Mouse (Mus musculus): Measurements from ENCODE around the gene Trim41. TPM values are rescaled to one million over a fixed set of nuclear protein-coding genes. Genes with fewer than 3 reads are reported as not detected.

The Trim41 gene
- 4.5 and 5.1 TPM in 2 replicates for polyA plus RNA-seq (2016; fragmentation: Nextera tagmentation; extraction: Ambion mirVana)

DNA sequence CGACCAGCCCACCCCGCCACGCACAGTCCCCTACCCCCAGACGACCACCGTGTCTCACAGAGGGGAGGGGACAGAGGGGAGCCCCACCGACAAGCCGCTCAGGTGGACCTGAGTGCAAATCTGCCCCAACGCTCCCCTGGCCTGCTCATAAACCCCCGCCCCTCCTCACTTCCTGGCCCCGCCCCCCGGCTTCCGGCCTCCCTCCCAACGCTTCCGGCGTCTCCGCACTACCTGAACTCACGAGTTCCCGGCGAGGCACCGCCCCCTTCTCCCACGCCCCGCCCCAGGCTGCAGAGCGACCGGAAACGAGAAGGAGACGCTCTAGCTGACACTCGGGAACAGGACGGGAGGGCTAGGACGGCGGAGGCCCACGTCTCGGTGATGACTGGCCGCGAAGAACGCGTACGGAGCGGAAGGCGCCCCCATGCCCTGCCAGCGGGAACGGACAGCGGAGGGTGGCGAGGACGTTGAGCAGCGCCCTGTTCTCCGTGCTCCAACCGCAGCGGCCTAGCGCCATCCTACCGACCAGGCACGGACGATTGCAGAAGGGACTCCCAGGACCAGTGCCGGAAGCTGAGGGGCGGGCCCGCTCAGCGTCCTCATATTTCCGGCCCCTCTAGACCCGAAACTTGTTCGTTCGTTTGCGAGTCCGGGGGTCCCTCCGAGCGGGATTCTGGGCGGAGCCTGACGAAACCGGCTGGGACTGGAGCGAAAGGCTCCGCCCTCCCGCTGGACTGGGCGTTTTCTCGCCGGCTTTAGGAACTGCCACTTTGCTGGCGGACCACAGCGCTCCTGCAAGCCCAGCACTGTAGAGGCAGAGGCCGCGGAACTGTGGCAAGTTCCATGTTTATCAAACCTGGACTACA is at the start of gene Trim41:
Gene Trim41 (minus strand): TSS at position 554 of the 866 bp plus-strand sequence.
- Histone ChIP-seq H3K27ac (peak within 1 kb of the TSS; percentile 95), H3K4me3 (peak within 1 kb of the TSS; percentile 88), H3K36me3 (peaks cover 35% of the 10 kb centered on the region), H3K27me3 (ENCODE audit: insufficient read depth, poor library complexity, severe bottlenecking) (no peaks in the 10 kb centered on the region), H3K4me1 (replicated peaks) (peaks cover 18% of the 10 kb centered on the region), H3K9me3 (no peaks in the 10 kb centered on the region)
- DNase-seq (ENCODE audit: low spot score) = peak; percentile 99
- under 1% methylated on average over 77 of the region's 77 CpGs for WGBS

DNA sequence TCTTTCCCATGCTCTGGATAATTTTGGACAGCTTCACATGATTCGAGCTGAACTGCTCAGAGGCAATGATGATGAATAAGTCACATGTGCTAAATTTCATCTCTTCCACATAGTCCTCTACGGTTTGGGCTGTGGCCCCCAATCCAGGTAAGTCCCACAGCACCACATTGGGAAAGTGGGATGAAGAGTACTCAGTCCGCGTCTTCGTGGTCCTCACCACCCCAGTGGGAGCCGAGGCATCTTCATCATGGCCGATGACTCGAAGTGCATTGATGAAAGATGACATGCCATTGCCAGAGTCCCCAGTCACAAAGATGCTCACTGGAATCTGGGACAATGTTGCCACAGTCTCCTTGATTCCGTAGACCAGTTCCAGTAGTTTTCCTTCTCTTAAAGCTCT is 49.3 kb upstream of the Trim41 start:
- 93% methylated on average over 9 of the region's 9 CpGs for WGBS
- H3K27me3 ChIP-seq (ENCODE audit: insufficient read depth, poor library complexity, severe bottlenecking) = peaks cover 6% of the 10 kb centered on the region; the same call in 1 of the 2 replicates
- no peak for DNase-seq (ENCODE audit: low spot score)

DNA sequence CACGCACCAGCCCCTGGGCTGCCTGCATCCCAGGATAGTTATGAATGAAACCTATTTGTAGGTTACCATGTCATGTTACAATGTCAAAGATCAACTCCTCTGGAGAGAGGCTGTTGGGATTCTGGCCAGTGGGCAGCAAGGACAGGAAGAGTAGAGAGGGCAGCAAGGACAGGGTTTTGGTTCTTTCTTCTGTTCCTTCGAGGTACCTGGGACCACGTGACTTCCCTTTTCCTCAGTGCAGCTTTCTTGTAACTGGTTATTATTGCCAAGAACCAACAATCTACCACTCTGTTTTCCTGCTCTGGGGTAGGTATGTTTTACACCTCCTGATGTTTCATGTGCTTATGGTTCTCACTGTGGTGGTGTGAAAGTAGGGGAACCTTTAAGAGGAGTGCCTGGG is 46.7 kb upstream of the Trim41 start:
- H3K4me1 ChIP-seq (replicated peaks) = no peaks in the 10 kb centered on the region
- H3K36me3 ChIP-seq = no peaks in the 10 kb centered on the region
- no peaks in the 10 kb centered on the region for H3K9me3 ChIP-seq
- no peak for DNase-seq (ENCODE audit: low spot score)
- 90% methylated on average over 3 of the region's 3 CpGs for WGBS
- H3K4me3 ChIP-seq = no peak overlapping the region
- H3K27ac ChIP-seq = no peak overlapping the region
- H3K27me3 ChIP-seq (ENCODE audit: insufficient read depth, poor library complexity, severe bottlenecking) = no peaks in the 10 kb centered on the region; the same call in 1 of the 2 replicates

More for the DNA sequence above, 49.3 kb upstream of the Trim41 start:
- H3K4me1 ChIP-seq (replicated peaks) = peaks cover 9% of the 10 kb centered on the region
- H3K36me3 ChIP-seq = no peaks in the 10 kb centered on the region
- H3K27ac ChIP-seq = no peak overlapping the region
- no peak overlapping the region for H3K4me3 ChIP-seq
- H3K9me3 ChIP-seq = no peaks in the 10 kb centered on the region

DNA sequence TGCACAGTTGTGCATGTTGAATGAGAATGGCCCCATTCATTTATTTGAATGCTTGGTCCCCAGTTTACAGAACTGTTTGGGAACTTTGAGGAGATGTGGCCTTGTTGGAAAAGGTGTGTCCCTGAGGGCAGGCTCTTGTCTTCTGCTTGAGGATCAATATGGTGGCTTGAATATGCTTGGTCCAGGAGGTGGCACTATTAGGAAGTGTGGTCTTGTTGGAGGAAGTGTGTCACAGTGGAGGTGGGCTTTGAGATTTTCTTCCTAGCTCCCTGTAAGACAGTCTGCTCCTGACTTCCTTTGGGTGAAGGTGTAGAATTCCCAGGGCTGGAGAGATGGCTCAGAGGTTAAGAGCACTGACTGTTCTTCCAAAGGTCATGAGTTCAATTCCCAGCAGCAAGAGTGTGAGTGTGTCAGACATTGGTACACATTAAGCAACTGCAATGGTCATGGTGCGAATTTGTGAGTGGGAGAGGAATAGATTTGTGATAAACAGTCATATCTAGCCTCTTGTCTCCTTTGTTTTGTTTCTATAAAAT is 45.7 kb upstream of the Trim41 start:
- no peaks in the 10 kb centered on the region; the same call in 1 of the 2 replicates for H3K27me3 ChIP-seq (ENCODE audit: insufficient read depth, poor library complexity, severe bottlenecking)
- no peak for DNase-seq (ENCODE audit: low spot score)
- H3K9me3 ChIP-seq = no peaks in the 10 kb centered on the region

DNA sequence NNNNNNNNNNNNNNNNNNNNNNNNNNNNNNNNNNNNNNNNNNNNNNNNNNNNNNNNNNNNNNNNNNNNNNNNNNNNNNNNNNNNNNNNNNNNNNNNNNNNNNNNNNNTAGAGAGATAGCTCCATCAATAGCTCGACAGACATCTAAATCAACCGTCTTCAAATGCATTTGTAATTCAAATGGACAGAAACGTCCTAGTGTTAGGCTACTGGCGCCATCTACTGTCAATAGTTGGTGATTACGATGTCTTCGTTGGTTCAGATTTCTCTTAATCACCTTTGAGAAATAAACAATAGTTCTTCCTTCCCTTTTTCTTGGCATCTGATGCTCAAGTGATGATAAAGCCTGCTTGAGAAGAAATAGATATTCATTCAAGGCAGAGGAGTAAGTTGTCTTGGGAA is 41.9 kb upstream of the Trim41 start:
- no peak for DNase-seq (ENCODE audit: low spot score)
- Histone ChIP-seq H3K27me3 (ENCODE audit: insufficient read depth, poor library complexity, severe bottlenecking) (peaks cover 5% of the 10 kb centered on the region; the same call in 1 of the 2 replicates), H3K36me3 (no peaks in the 10 kb centered on the region), H3K27ac (no peak overlapping the region), H3K9me3 (no peaks in the 10 kb centered on the region), H3K4me1 (replicated peaks) (peaks cover 27% of the 10 kb centered on the region), H3K4me3 (peak overlapping the region; percentile 71)
- under 1% methylated on average over 6 of the region's 6 CpGs for WGBS

More for the DNA sequence above, 45.7 kb upstream of the Trim41 start:
- Histone ChIP-seq H3K36me3 (no peaks in the 10 kb centered on the region), H3K27ac (no peak overlapping the region), H3K4me3 (no peak overlapping the region), H3K4me1 (replicated peaks) (peaks cover 10% of the 10 kb centered on the region)
- 81% methylated on average over 1 of the region's 1 CpGs for WGBS

DNA sequence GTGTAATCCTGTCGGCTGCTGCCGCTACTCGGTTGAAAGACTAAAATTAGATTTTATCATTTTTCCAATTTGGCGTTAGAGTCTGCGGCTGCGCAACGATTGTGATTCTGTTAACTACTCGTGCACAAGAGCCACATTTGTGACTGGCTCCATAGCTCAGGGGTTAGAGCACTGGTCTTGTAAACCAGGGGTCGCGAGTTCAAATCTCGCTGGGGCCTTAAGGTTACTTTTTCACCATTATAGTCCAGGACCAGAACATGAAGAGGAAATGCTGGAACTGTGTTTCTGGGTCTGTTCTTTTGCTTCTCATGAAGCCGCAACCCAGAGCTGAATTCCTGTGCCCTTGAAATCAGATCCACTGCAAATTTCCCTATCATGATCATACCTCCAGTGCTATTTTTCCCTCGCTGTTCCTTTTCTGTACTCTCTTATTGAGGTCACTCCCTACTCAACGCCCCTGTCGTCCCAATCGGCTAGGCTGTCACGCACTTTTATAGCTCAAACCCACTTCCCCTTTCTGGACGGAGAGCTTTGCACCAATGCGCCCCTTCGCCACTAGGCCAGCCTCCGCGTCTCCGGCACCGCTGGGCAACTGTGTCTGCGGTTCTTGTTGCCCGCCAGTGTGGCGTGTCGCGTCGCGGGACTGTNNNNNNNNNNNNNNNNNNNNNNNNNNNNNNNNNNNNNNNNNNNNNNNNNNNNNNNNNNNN is 36.5 kb upstream of the Trim41 start:
- DNase-seq (ENCODE audit: low spot score) = peak; percentile 85
- Histone ChIP-seq H3K36me3 (no peaks in the 10 kb centered on the region), H3K27me3 (ENCODE audit: insufficient read depth, poor library complexity, severe bottlenecking) (peaks cover 19% of the 10 kb centered on the region), H3K27ac (no peak overlapping the region; the same call in 1 of the 2 replicates), H3K4me1 (replicated peaks) (peaks cover 39% of the 10 kb centered on the region), H3K4me3 (peak overlapping the region; percentile 71), H3K9me3 (no peaks in the 10 kb centered on the region; the same call in 1 of the 2 replicates)
- under 1% methylated on average over 31 of the region's 31 CpGs for WGBS

DNA sequence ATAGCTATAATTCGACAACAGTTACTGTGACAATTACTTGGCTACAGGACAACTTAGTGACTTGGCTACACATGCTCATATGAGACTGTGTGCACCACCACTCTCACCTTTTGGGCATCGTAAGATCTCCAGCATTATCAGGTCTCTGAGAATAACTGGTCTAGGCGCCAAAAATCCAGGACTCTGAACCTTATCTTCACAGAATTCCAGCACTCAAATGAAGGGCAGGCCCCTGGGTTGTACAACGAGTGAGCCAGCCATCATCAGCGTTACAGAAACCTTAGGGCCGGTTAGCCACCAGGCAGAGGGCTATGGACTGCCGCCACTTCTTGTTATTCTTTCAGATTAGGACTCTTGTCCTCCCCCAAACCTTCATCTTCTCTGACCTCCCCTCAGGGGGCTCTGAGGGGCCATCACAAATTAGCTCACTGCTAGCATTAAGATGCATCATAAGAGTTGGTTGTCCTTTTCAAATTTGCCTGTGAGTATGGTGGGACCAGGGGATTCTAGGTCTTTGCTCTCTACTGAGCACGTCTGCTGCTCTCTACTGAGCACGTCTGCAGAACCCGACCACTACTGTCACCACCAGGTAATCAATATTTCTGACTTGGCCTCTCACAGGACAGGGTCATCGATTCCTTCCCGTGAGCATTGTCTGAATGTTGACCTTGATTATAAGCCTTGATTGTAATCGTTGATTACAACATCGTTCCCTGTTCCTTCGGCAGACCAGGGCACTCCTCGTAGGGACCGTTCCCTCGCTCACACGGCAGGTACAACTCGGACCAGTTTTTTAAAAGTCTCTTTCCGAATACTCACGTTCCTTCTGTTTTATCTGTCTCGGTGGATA is 35.7 kb upstream of the Trim41 start:
- Histone ChIP-seq H3K4me1 (replicated peaks) (peaks cover 31% of the 10 kb centered on the region), H3K27me3 (ENCODE audit: insufficient read depth, poor library complexity, severe bottlenecking) (peaks cover 26% of the 10 kb centered on the region), H3K4me3 (peak overlapping the region; percentile 71), H3K9me3 (no peaks in the 10 kb centered on the region; the same call in 1 of the 2 replicates), H3K27ac (no peak overlapping the region), H3K36me3 (no peaks in the 10 kb centered on the region)
- WGBS = 9% methylated on average over 23 of the region's 23 CpGs
- no peak for DNase-seq (ENCODE audit: low spot score)

DNA sequence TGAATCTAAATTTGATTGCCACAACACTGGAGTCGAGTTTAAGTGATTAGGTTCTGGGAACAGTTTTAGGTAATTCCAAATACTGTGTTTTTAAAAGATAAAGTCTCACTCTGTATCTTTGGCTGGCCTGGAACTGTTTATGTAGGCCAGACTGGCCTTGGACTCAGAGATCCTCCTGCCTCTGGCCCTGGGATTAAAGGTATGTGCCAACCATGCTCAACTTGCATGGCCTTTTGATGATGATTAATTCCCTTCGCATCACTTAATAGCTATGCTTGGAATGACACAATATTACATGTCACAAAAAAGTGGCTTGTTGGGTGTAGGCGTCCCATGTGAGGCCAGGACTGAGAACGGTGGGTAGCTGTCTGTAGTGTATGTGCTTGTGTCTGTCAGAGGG is 35.0 kb upstream of the Trim41 start:
- no peak for DNase-seq (ENCODE audit: low spot score)
- Histone ChIP-seq H3K9me3 (no peaks in the 10 kb centered on the region; the same call in 1 of the 2 replicates), H3K27me3 (ENCODE audit: insufficient read depth, poor library complexity, severe bottlenecking) (peaks cover 26% of the 10 kb centered on the region), H3K27ac (no peak overlapping the region), H3K4me1 (replicated peaks) (peaks cover 29% of the 10 kb centered on the region), H3K36me3 (no peaks in the 10 kb centered on the region), H3K4me3 (peak overlapping the region; percentile 71)
- 79% methylated on average over 4 of the region's 4 CpGs for WGBS

DNA sequence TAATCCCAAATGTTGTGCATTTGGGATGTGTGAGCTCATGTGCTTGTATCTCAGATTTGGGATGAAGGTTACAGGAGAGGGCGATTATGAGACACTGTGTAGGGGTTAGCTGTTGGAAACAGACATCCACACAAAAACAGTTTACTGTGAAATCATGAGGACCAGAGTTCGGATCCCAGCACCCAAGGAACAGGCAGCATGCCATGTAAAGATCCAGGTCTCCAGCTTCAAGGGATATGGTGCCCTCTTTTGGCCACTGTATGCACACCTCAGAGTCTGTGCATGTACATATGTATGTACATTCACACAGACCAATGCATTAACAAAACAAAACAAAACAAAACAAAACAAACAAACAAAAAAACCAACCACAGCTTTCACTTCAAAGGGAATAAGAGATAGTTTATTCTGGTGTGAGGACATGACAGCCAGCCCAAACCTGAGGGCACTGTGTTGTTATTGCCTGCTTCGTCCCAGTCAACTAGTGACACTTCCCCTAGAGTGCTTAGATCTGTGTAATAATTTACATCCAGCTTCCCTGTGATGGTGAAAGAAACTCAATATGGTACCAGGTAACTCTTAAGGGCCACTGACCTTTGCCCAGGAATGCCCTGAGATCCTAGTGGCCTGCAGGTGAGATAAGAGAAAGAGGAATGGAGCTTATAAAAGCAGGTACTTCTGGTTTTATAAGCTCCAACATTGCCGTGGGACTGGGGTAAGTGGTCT is 34.3 kb upstream of the Trim41 start:
- no peaks in the 10 kb centered on the region; the same call in 1 of the 2 replicates for H3K9me3 ChIP-seq
- H3K36me3 ChIP-seq = no peaks in the 10 kb centered on the region
- H3K27ac ChIP-seq = no peak overlapping the region
- no peak for DNase-seq (ENCODE audit: low spot score)
- no peak overlapping the region for H3K4me3 ChIP-seq
- peaks cover 26% of the 10 kb centered on the region for H3K27me3 ChIP-seq (ENCODE audit: insufficient read depth, poor library complexity, severe bottlenecking)
- H3K4me1 ChIP-seq (replicated peaks) = peaks cover 29% of the 10 kb centered on the region
- whole genome bisulfite sequencing = 79% methylated on average over 4 of the region's 4 CpGs

DNA sequence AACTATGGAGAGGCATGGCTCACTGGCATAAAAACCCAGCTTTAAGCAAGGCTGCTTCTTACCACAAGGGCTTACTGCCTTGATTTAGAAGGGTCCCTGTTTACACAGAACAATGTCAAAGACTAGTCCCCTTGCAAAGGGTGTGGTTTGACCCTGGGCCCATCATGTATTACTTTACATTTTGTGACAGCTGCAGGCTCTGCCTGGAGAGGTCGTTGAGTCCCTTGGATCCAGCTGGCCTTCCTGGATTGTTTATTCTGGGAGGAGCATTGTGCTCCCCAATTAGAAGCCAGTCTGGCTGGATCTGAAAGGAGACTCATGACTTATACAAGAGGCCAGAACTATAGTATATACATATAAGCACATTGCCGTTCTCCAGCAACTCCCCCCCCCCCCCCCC is 33.1 kb upstream of the Trim41 start:
- H3K36me3 ChIP-seq = no peaks in the 10 kb centered on the region
- DNase-seq (ENCODE audit: low spot score) = no peak
- no peak overlapping the region for H3K4me3 ChIP-seq
- 62% methylated on average over 2 of the region's 2 CpGs for WGBS
- peaks cover 29% of the 10 kb centered on the region for H3K27me3 ChIP-seq (ENCODE audit: insufficient read depth, poor library complexity, severe bottlenecking)
- H3K27ac ChIP-seq = no peak overlapping the region
- peaks cover 26% of the 10 kb centered on the region for H3K4me1 ChIP-seq (replicated peaks)
- no peaks in the 10 kb centered on the region; the same call in 1 of the 2 replicates for H3K9me3 ChIP-seq

DNA sequence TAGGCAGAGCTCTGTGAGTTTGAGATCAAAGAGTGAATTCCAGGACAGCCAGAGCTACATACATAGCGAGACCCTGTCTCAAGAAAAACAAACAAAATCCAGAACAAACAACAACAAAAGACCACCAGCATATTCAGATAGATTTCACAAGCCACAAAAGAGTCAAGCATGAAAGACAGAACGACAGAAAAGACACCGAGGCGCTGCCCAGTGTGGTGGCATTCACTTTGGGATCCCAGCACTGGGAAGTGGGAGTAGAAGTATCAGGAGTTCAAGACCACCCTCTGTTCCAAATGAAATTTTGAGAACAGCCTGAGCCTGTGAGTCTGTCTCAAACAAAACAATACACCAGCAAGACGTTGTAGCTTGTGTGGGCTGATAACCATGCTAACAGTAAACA is 29.7 kb upstream of the Trim41 start:
- Histone ChIP-seq H3K27ac (no peak overlapping the region), H3K36me3 (no peaks in the 10 kb centered on the region), H3K4me3 (no peak overlapping the region), H3K4me1 (replicated peaks) (peaks cover 3% of the 10 kb centered on the region; the same call in 1 of the 2 replicates), H3K27me3 (ENCODE audit: insufficient read depth, poor library complexity, severe bottlenecking) (peaks cover 41% of the 10 kb centered on the region), H3K9me3 (no peaks in the 10 kb centered on the region; the same call in 1 of the 2 replicates)
- 61% methylated on average over 5 of the region's 5 CpGs for WGBS
- no peak for DNase-seq (ENCODE audit: low spot score)

Data from hindbrain, embryonic 10.5 days (tissue).